Mouse (Mus musculus) hindbrain, embryonic 13.5 days (tissue): Measurements from ENCODE around the gene Mast4. TPM values are rescaled to one million over a fixed set of nuclear protein-coding genes. Genes with fewer than 3 reads are reported as not detected.
A peak's percentile ranks its signal among the peaks of the same experiment; 100 is the strongest.

Experiments
- ATAC-seq: fragments of 200-750 bp; cut with Nextera tagmentation; 2 replicates; pipeline ENCODE4 v1.8.0; 2017; ENCODE audit warnings: moderate TSS enrichment; ENCODE audit not compliant: low FRiP score
- H3K27ac ChIP-seq: fragments of 300-500 bp; sonication (generic); 2 replicates; pipeline ENCODE4 v1.5.1; 2015; ENCODE audit warnings: inconsistent platforms, mild to moderate bottlenecking, moderate library complexity
- H3K27me3 ChIP-seq: fragments of 300-500 bp; sonication (generic); 2 replicates; pipeline ENCODE4 v1.6.1; 2015; ENCODE audit warnings: mild to moderate bottlenecking, inconsistent platforms
- H3K36me3 ChIP-seq: fragments of 300-500 bp; sonication (generic); 2 replicates; pipeline ENCODE4 v1.6.1; 2015; ENCODE audit warnings: mild to moderate bottlenecking, inconsistent platforms
- H3K4me1 ChIP-seq: fragments of 300-500 bp; sonication (generic); replicated peaks from 2 replicates; pipeline ENCODE4 v1.6.1; 2015; ENCODE audit warnings: inconsistent platforms
- H3K4me2 ChIP-seq: fragments of 300-500 bp; sonication (generic); 2 replicates; pipeline ENCODE4 v1.6.1; 2015; ENCODE audit warnings: inconsistent platforms, mild to moderate bottlenecking, moderate library complexity
- H3K4me3 ChIP-seq: fragments of 300-500 bp; sonication (generic); 2 replicates; pipeline ENCODE4 v1.5.1; 2015; ENCODE audit warnings: mild to moderate bottlenecking, inconsistent platforms
- H3K9ac ChIP-seq: fragments of 300-500 bp; sonication (generic); 2 replicates; pipeline ENCODE4 v1.6.1; 2015; ENCODE audit warnings: mild to moderate bottlenecking, inconsistent platforms
- H3K9me3 ChIP-seq: fragments of 300-500 bp; sonication (generic); 2 replicates; pipeline ENCODE4 v1.6.1; 2016; ENCODE audit warnings: inconsistent platforms
- whole genome bisulfite sequencing: fragments of 180-500 bp; shearing (Covaris S2); methylation state at CpG from one replicate; pipeline ENCODE4 v1.1.7; 2015; 5-methylcytosine and 5-hydroxymethylcytosine counted together
- polyA plus RNA-seq: library from polyadenylated mRNA; unstranded; fragments of >200 nt; fragmentation: Nextera tagmentation; extraction: Ambion mirVana; gene quantifications from 2 replicates; pipeline ENCODE4 v1.2.1, GENCODE M21; 2015

Gene Mast4
- polyA plus RNA-seq, 1 experiment from 2014 or later, result 29.7 TPM

GRCm38 (mm10) chr13:103203376-103203895 lies 130.9 kb downstream of the Mast4 start:
- ATAC-seq, result no peak
- WGBS, result 41% methylated on average over 1 of the region's 1 CpGs
- Histone ChIP-seq H3K4me1 (peaks cover 6% of the 10 kb centered on the region), H3K4me3 (no peak overlapping the region), H3K27me3 (no peaks in the 10 kb centered on the region), H3K9me3 (no peaks in the 10 kb centered on the region), H3K27ac (no peak overlapping the region), H3K36me3 (no peaks in the 10 kb centered on the region), H3K9ac (no peak overlapping the region), H3K4me2 (no peak overlapping the region)

- Histone ChIP-seq H3K36me3 (no peaks in the 10 kb centered on the region), H3K9ac (no peak overlapping the region), H3K9me3 (no peaks in the 10 kb centered on the region), H3K27ac (no peak overlapping the region), H3K4me3 (no peak overlapping the region), H3K27me3 (no peaks in the 10 kb centered on the region), H3K4me1 (peaks cover 12% of the 10 kb centered on the region), H3K4me2 (no peak overlapping the region)
- 73% methylated on average over 10 of the region's 10 CpGs for WGBS
- no peak for ATAC-seq
These were observed 133.1 kb downstream of the Mast4 start for GRCm38 (mm10) chr13:103201016-103201760.

- H3K9me3 ChIP-seq, result no peaks in the 10 kb centered on the region
- H3K9ac ChIP-seq, result no peak overlapping the region
- 71% methylated on average over 2 of the region's 2 CpGs for WGBS
- H3K27me3 ChIP-seq, result no peaks in the 10 kb centered on the region
- no peak overlapping the region for H3K4me2 ChIP-seq
- no peak for ATAC-seq
- no peaks in the 10 kb centered on the region for H3K36me3 ChIP-seq
- peaks cover 12% of the 10 kb centered on the region for H3K4me1 ChIP-seq
- H3K27ac ChIP-seq, result no peak overlapping the region
- no peak overlapping the region for H3K4me3 ChIP-seq
These were observed 134.3 kb downstream of the Mast4 start for GRCm38 (mm10) chr13:103199823-103200660.

GRCm38 (mm10) chr13:103198210-103198940 lies 135.9 kb downstream of the Mast4 start:
- H3K9me3 ChIP-seq, result no peaks in the 10 kb centered on the region
- peak overlapping the region; percentile 53; the same call in 1 of the 2 replicates for H3K27ac ChIP-seq
- H3K4me1 ChIP-seq, result peaks cover 12% of the 10 kb centered on the region
- no peaks in the 10 kb centered on the region for H3K36me3 ChIP-seq
- H3K9ac ChIP-seq, result no peak overlapping the region
- no peak for ATAC-seq
- no peak overlapping the region for H3K4me2 ChIP-seq
- no peaks in the 10 kb centered on the region for H3K27me3 ChIP-seq
- WGBS, result 67% methylated on average over 9 of the region's 9 CpGs
- H3K4me3 ChIP-seq, result no peak overlapping the region

- no peak for ATAC-seq
- no peaks in the 10 kb centered on the region for H3K36me3 ChIP-seq
- peaks cover 12% of the 10 kb centered on the region for H3K4me1 ChIP-seq
- H3K4me2 ChIP-seq, result no peak overlapping the region
- H3K27ac ChIP-seq, result no peak overlapping the region
- H3K9me3 ChIP-seq, result no peaks in the 10 kb centered on the region
- H3K9ac ChIP-seq, result no peak overlapping the region
- H3K4me3 ChIP-seq, result no peak overlapping the region
- 82% methylated on average over 5 of the region's 5 CpGs for WGBS
- H3K27me3 ChIP-seq, result no peaks in the 10 kb centered on the region
These were observed 138.0 kb downstream of the Mast4 start for GRCm38 (mm10) chr13:103196307-103196706.

- Histone ChIP-seq H3K4me3 (no peak overlapping the region), H3K27me3 (no peaks in the 10 kb centered on the region), H3K27ac (no peak overlapping the region), H3K4me2 (no peak overlapping the region), H3K36me3 (no peaks in the 10 kb centered on the region), H3K9me3 (no peaks in the 10 kb centered on the region), H3K4me1 (peaks cover 12% of the 10 kb centered on the region), H3K9ac (no peak overlapping the region)
- WGBS, result 80% methylated on average over 3 of the region's 3 CpGs
- ATAC-seq, result no peak
These were observed 138.4 kb downstream of the Mast4 start for GRCm38 (mm10) chr13:103195847-103196246.

- WGBS, result 90% methylated on average over 5 of the region's 5 CpGs
- ATAC-seq, result no peak
These were observed 150.7 kb downstream of the Mast4 start for GRCm38 (mm10) chr13:103183566-103183965.

GRCm38 (mm10) chr13:103181836-103182235 lies 152.5 kb downstream of the Mast4 start:
- Histone ChIP-seq H3K9me3 (no peaks in the 10 kb centered on the region), H3K27ac (no peak overlapping the region), H3K36me3 (no peaks in the 10 kb centered on the region), H3K9ac (no peak overlapping the region), H3K27me3 (no peaks in the 10 kb centered on the region), H3K4me2 (no peak overlapping the region), H3K4me1 (no peaks in the 10 kb centered on the region), H3K4me3 (no peak overlapping the region)
- WGBS, result 97% methylated on average over 9 of the region's 9 CpGs
- ATAC-seq, result no peak

More at GRCm38 (mm10) chr13:103183566-103183965, 150.7 kb downstream of the Mast4 start:
- no peaks in the 10 kb centered on the region for H3K36me3 ChIP-seq
- 0 out of 2 replicates have a peak, but pooled peaks cover under 1% of the 10 kb centered on the region for H3K4me1 ChIP-seq
- no peak overlapping the region for H3K4me2 ChIP-seq
- no peak overlapping the region for H3K27ac ChIP-seq
- no peak overlapping the region for H3K9ac ChIP-seq
- no peak overlapping the region for H3K4me3 ChIP-seq
- H3K9me3 ChIP-seq, result no peaks in the 10 kb centered on the region
- no peaks in the 10 kb centered on the region for H3K27me3 ChIP-seq

- Histone ChIP-seq H3K9me3 (no peaks in the 10 kb centered on the region), H3K27ac (no peak overlapping the region), H3K9ac (no peak overlapping the region), H3K36me3 (no peaks in the 10 kb centered on the region), H3K4me2 (no peak overlapping the region), H3K27me3 (0 out of 2 replicates have a peak, but pooled peaks cover 2% of the 10 kb centered on the region), H3K4me1 (peaks cover 11% of the 10 kb centered on the region), H3K4me3 (no peak overlapping the region)
- WGBS, result 30% methylated on average over 7 of the region's 7 CpGs
- no peak for ATAC-seq
These were observed 157.4 kb downstream of the Mast4 start for GRCm38 (mm10) chr13:103176871-103177270.

GRCm38 (mm10) chr13:103174431-103174830 lies 159.9 kb downstream of the Mast4 start:
- H3K27ac ChIP-seq, result no peak overlapping the region
- no peak overlapping the region for H3K9ac ChIP-seq
- H3K4me2 ChIP-seq, result no peak overlapping the region
- no peaks in the 10 kb centered on the region for H3K9me3 ChIP-seq
- no peak for ATAC-seq
- 70% methylated on average over 5 of the region's 5 CpGs for WGBS
- H3K4me1 ChIP-seq, result peaks cover 11% of the 10 kb centered on the region
- no peaks in the 10 kb centered on the region for H3K36me3 ChIP-seq
- H3K27me3 ChIP-seq, result 0 out of 2 replicates have a peak, but pooled peaks cover 2% of the 10 kb centered on the region
- H3K4me3 ChIP-seq, result no peak overlapping the region

GRCm38 (mm10) chr13:103173545-103174182 lies 160.6 kb downstream of the Mast4 start:
- no peak overlapping the region for H3K4me2 ChIP-seq
- no peak overlapping the region for H3K27ac ChIP-seq
- H3K4me3 ChIP-seq, result no peak overlapping the region
- H3K4me1 ChIP-seq, result peaks cover 11% of the 10 kb centered on the region
- no peaks in the 10 kb centered on the region for H3K9me3 ChIP-seq
- no peaks in the 10 kb centered on the region for H3K36me3 ChIP-seq
- ATAC-seq, result peak; percentile 74; the same call in 1 of the 2 replicates
- 27% methylated on average over 7 of the region's 7 CpGs for WGBS
- no peak overlapping the region for H3K9ac ChIP-seq
- H3K27me3 ChIP-seq, result 0 out of 2 replicates have a peak, but pooled peaks cover 2% of the 10 kb centered on the region
